Mouse (Mus musculus) midbrain, embryonic 16.5 days (tissue): ENCODE measurements around the gene Slc29a1. TPM values are rescaled to one million over a fixed set of nuclear protein-coding genes. Genes with fewer than 3 reads are reported as not detected.
A peak's percentile ranks its signal among the peaks of the same experiment; 100 is the strongest.

Experiments used
- ATAC-seq: fragments of 200-750 bp; cut with Nextera tagmentation; 2 replicates; pipeline ENCODE4 v1.8.0; 2017; ENCODE audit warnings: moderate TSS enrichment
- H3K27ac ChIP-seq: fragments of 300-500 bp; sonication (generic); 2 replicates; pipeline ENCODE4 v1.5.1; 2014; ENCODE audit warnings: mild to moderate bottlenecking, low read length, mixed read lengths
- H3K27me3 ChIP-seq: fragments of 300-500 bp; sonication (generic); 2 replicates; pipeline ENCODE4 v1.6.1; 2014; ENCODE audit warnings: low read depth, low read length, mixed read lengths; ENCODE audit not compliant: control insufficient read depth, insufficient read depth
- H3K36me3 ChIP-seq: fragments of 300-500 bp; sonication (generic); 2 replicates; pipeline ENCODE4 v1.6.1; 2014; ENCODE audit warnings: mild to moderate bottlenecking, low read length, moderate library complexity, mixed read lengths; ENCODE audit not compliant: control insufficient read depth, insufficient read depth
- H3K4me1 ChIP-seq: fragments of 300-500 bp; sonication (generic); 2 replicates; pipeline ENCODE4 v1.6.1; 2014; ENCODE audit warnings: mild to moderate bottlenecking, low read length, mixed read lengths; ENCODE audit not compliant: control insufficient read depth, insufficient read depth
- H3K4me2 ChIP-seq: fragments of 300-500 bp; sonication (generic); 2 replicates; pipeline ENCODE4 v1.6.1; 2014; ENCODE audit warnings: mild to moderate bottlenecking, low read length, mixed read lengths
- H3K4me3 ChIP-seq: fragments of 300-500 bp; sonication (generic); 2 replicates; pipeline ENCODE4 v1.5.1; 2014; ENCODE audit warnings: low read depth, mild to moderate bottlenecking, low read length, moderate library complexity, mixed read lengths
- H3K9ac ChIP-seq: fragments of 300-500 bp; sonication (generic); 2 replicates; pipeline ENCODE4 v1.6.1; 2014; ENCODE audit warnings: low read depth, low read length, mixed read lengths
- H3K9me3 ChIP-seq: fragments of 300-500 bp; sonication (generic); replicated peaks from 2 replicates; pipeline ENCODE4 v1.6.1; 2014; ENCODE audit warnings: mild to moderate bottlenecking, low read length, mixed read lengths; ENCODE audit not compliant: control insufficient read depth, poor library complexity, severe bottlenecking
- WGBS: fragments of 180-500 bp; shearing (Covaris S2); extraction: QIAGEN DNeasy Blood & Tissue Kit; methylation state at CpG from one replicate; pipeline ENCODE4 v1.1.7; 2014; 5-methylcytosine and 5-hydroxymethylcytosine counted together
- polyA plus RNA-seq: library from polyadenylated mRNA; unstranded; fragments of >200 nt; fragmentation: Nextera tagmentation; extraction: Ambion mirVana; gene quantifications from 2 replicates; pipeline ENCODE4 v1.2.1, GENCODE M21; 2015

The Slc29a1 gene
- polyA plus RNA-seq, 1 experiment from 2014 or later: 37.8 TPM

- H3K4me2 ChIP-seq: no peak overlapping the region
- no peaks in the 10 kb centered on the region for H3K9me3 ChIP-seq
- H3K27ac ChIP-seq: no peak overlapping the region
- WGBS: 15% methylated on average over 22 of the region's 22 CpGs
- no peak for ATAC-seq
- H3K27me3 ChIP-seq: peaks cover 9% of the 10 kb centered on the region
- H3K9ac ChIP-seq: no peak overlapping the region
- peaks cover 5% of the 10 kb centered on the region for H3K4me1 ChIP-seq
- no peaks in the 10 kb centered on the region for H3K36me3 ChIP-seq
- H3K4me3 ChIP-seq: no peak overlapping the region
Measured at GRCm38 (mm10) chr17:45601325-45601724, 1.9 kb upstream of the Slc29a1 start.

GRCm38 (mm10) chr17:45600267-45600666 lies 861 bp upstream of the Slc29a1 start:
- ATAC-seq: no peak
- peaks cover 9% of the 10 kb centered on the region for H3K27me3 ChIP-seq
- no peak overlapping the region for H3K4me3 ChIP-seq
- H3K9ac ChIP-seq: no peak overlapping the region
- no peak overlapping the region for H3K4me2 ChIP-seq
- no peak overlapping the region for H3K27ac ChIP-seq
- H3K4me1 ChIP-seq: peaks cover 14% of the 10 kb centered on the region
- H3K36me3 ChIP-seq: no peaks in the 10 kb centered on the region
- no peaks in the 10 kb centered on the region for H3K9me3 ChIP-seq
- WGBS: 61% methylated on average over 8 of the region's 8 CpGs

GRCm38 (mm10) chr17:45598891-45599290 lies 515 bp downstream of the Slc29a1 start:
- WGBS: 40% methylated on average over 3 of the region's 3 CpGs
- H3K27ac ChIP-seq: no peak overlapping the region
- H3K4me1 ChIP-seq: peaks cover 24% of the 10 kb centered on the region
- no peak overlapping the region for H3K4me3 ChIP-seq
- ATAC-seq: no peak
- peak overlapping the region; percentile 59; the same call in 1 of the 2 replicates for H3K4me2 ChIP-seq
- H3K36me3 ChIP-seq: no peaks in the 10 kb centered on the region
- H3K27me3 ChIP-seq: peaks cover 12% of the 10 kb centered on the region
- H3K9me3 ChIP-seq: no peaks in the 10 kb centered on the region
- peak overlapping the region; percentile 56; the same call in 1 of the 2 replicates for H3K9ac ChIP-seq

- Histone ChIP-seq H3K4me2 (no peak overlapping the region), H3K9ac (no peak overlapping the region), H3K4me3 (no peak overlapping the region), H3K4me1 (peaks cover 24% of the 10 kb centered on the region), H3K36me3 (no peaks in the 10 kb centered on the region), H3K27me3 (peaks cover 17% of the 10 kb centered on the region), H3K9me3 (no peaks in the 10 kb centered on the region), H3K27ac (no peak overlapping the region)
- 83% methylated on average over 2 of the region's 2 CpGs for WGBS
- no peak for ATAC-seq
Measured at GRCm38 (mm10) chr17:45598376-45598775, 1.0 kb downstream of the Slc29a1 start.

GRCm38 (mm10) chr17:45597787-45598186 lies 1.6 kb downstream of the Slc29a1 start:
- Histone ChIP-seq H3K9me3 (no peaks in the 10 kb centered on the region), H3K4me2 (no peak overlapping the region), H3K4me3 (no peak overlapping the region), H3K9ac (no peak overlapping the region), H3K27me3 (peaks cover 17% of the 10 kb centered on the region), H3K4me1 (peaks cover 24% of the 10 kb centered on the region), H3K27ac (no peak overlapping the region), H3K36me3 (no peaks in the 10 kb centered on the region)
- ATAC-seq: no peak
- WGBS: 42% methylated on average over 3 of the region's 3 CpGs

GRCm38 (mm10) chr17:45596631-45597396 lies 2.6 kb downstream of the Slc29a1 start:
- Histone ChIP-seq H3K4me1 (peaks cover 32% of the 10 kb centered on the region), H3K27me3 (peaks cover 15% of the 10 kb centered on the region), H3K9ac (no peak overlapping the region), H3K27ac (no peak overlapping the region), H3K9me3 (no peaks in the 10 kb centered on the region), H3K4me3 (no peak overlapping the region), H3K4me2 (no peak overlapping the region), H3K36me3 (no peaks in the 10 kb centered on the region)
- 25% methylated on average over 11 of the region's 11 CpGs for WGBS
- no peak for ATAC-seq

GRCm38 (mm10) chr17:45595736-45596390 lies 3.5 kb downstream of the Slc29a1 start:
- peak overlapping the region; percentile 72 for H3K9ac ChIP-seq
- 8% methylated on average over 23 of the region's 23 CpGs for WGBS
- no peaks in the 10 kb centered on the region for H3K9me3 ChIP-seq
- peaks cover 8% of the 10 kb centered on the region for H3K27me3 ChIP-seq
- H3K4me3 ChIP-seq: peak overlapping the region; percentile 52
- H3K36me3 ChIP-seq: no peaks in the 10 kb centered on the region
- peak; percentile 22; the same call in 1 of the 2 replicates for ATAC-seq
- H3K4me1 ChIP-seq: peaks cover 32% of the 10 kb centered on the region
- H3K27ac ChIP-seq: no peak overlapping the region
- peak overlapping the region; percentile 96 for H3K4me2 ChIP-seq

GRCm38 (mm10) chr17:45594881-45595735 lies 4.3 kb downstream of the Slc29a1 start:
- no peaks in the 10 kb centered on the region for H3K36me3 ChIP-seq
- peak; percentile 57 for ATAC-seq
- peaks cover 8% of the 10 kb centered on the region for H3K27me3 ChIP-seq
- H3K9me3 ChIP-seq: no peaks in the 10 kb centered on the region
- H3K4me2 ChIP-seq: peak overlapping the region; percentile 96
- peak overlapping the region; percentile 52 for H3K4me3 ChIP-seq
- H3K27ac ChIP-seq: no peak overlapping the region
- peak overlapping the region; percentile 72 for H3K9ac ChIP-seq
- WGBS: under 1% methylated on average over 56 of the region's 58 CpGs
- peaks cover 32% of the 10 kb centered on the region for H3K4me1 ChIP-seq
